ENCODE assay signal across 31 mouse cellular contexts in the genomic region with DNA sequence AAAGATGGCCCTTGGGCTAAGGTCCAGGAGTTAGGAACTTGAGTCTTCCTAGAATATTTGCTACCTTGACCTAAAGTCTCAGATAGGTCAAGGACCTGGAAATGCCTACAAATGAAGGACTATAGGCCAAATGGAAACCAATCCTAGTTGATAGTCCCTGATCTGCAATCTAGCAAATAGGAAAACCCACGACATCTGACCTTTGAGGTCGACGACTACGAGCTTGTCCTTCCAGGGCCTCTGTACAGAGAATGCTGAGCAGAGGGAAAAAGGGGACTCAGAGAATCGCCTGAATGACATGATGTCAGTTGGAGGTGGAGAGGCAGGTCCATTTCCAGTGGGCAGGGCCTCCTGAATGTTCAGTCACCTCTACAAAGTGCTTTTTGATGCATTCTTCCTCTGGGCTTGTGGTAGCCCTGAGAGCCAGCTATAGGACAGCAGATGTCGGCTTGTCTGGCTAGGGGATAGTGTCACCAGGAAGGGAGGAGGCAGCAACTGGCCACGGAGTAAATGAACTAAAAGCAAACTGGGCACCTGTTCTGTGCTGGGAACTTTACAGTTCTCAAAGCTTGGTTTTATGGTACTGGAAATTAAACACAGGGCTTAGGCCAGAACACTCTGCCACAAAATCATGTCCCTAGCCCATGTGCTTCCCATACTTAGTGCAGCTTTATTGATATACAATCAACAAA. TPM values are rescaled to one million over a fixed set of nuclear protein-coding genes. Genes with fewer than 3 reads are reported as not detected.
A peak's percentile ranks its signal among the peaks of the same experiment; 100 is the strongest.
DNase-seq lines count a peak whose midpoint lies in the region; ATAC-seq and TF ChIP-seq lines count a peak whose summit lies in the region.
"Had no signal": no experiment of that assay in that cellular context is flagged by ENCODE, and none has a peak within 500 bp of the region (broad histone marks: within the 10 kb centered on the region; RNA-seq: fewer than 3 reads in every experiment).

No protein-coding gene starts in this region.

- H3K4me2 ChIP-seq in heart, embryonic 12.5 days = peak overlapping the region; percentile 57
- H3K4me2 ChIP-seq in midbrain, embryonic 11.5 days = no peak overlapping the region
- H3K4me2 ChIP-seq in hindbrain, postnatal 0 days (ENCODE audit: low read depth, low read length) = no peak overlapping the region
- H3K4me2 ChIP-seq: embryonic facial prominence, embryonic 15.5 days; forebrain, embryonic 12.5 days; hindbrain, embryonic 15.5 days; kidney, embryonic 15.5 days; midbrain, embryonic 15.5 days had no signal

- no peaks in the 10 kb centered on the region for H3K27me3 ChIP-seq in heart, embryonic 12.5 days (replicated peaks)
- no peaks in the 10 kb centered on the region for H3K27me3 ChIP-seq in midbrain, embryonic 11.5 days (ENCODE audit: control insufficient read depth, insufficient read depth, low read length)
- no peaks in the 10 kb centered on the region for H3K27me3 ChIP-seq in midbrain, embryonic 10.5 days (ENCODE audit: low read depth, poor library complexity, severe bottlenecking)
- no peaks in the 10 kb centered on the region for H3K27me3 ChIP-seq in hindbrain, postnatal 0 days (ENCODE audit: insufficient read depth, low read length)
- H3K27me3 ChIP-seq: embryonic facial prominence, embryonic 15.5 days; forebrain, embryonic 12.5 days; hindbrain, embryonic 15.5 days; kidney, embryonic 15.5 days; midbrain, embryonic 15.5 days; Patski had no signal

- 60% methylated on average over 7 of the region's 7 CpGs for WGBS in heart, embryonic 12.5 days
- WGBS in midbrain, embryonic 11.5 days = 72% methylated on average over 7 of the region's 7 CpGs
- WGBS in midbrain, embryonic 10.5 days = 67% methylated on average over 7 of the region's 7 CpGs
- 70% methylated on average over 7 of the region's 7 CpGs for WGBS in hindbrain, postnatal 0 days

- H3K36me3 ChIP-seq in heart, embryonic 12.5 days = peaks cover 9% of the 10 kb centered on the region; the same call in 1 of the 2 replicates
- no peaks in the 10 kb centered on the region for H3K36me3 ChIP-seq in midbrain, embryonic 11.5 days (ENCODE audit: control insufficient read depth, insufficient read depth, low read length)
- H3K36me3 ChIP-seq in midbrain, embryonic 10.5 days = peaks cover 11% of the 10 kb centered on the region; the same call in 1 of the 2 replicates
- H3K36me3 ChIP-seq in hindbrain, postnatal 0 days (ENCODE audit: insufficient read depth, low read length) = no peaks in the 10 kb centered on the region
- H3K36me3 ChIP-seq: embryonic facial prominence, embryonic 15.5 days; forebrain, embryonic 12.5 days; hindbrain, embryonic 15.5 days; kidney, embryonic 15.5 days; midbrain, embryonic 15.5 days had no signal

- peaks cover 42% of the 10 kb centered on the region for H3K4me1 ChIP-seq in heart, embryonic 12.5 days (replicated peaks)
- H3K4me1 ChIP-seq in midbrain, embryonic 11.5 days (ENCODE audit: control insufficient read depth, insufficient read depth, low read length) = no peaks in the 10 kb centered on the region; the same call in 1 of the 2 replicates
- peaks cover 17% of the 10 kb centered on the region for H3K4me1 ChIP-seq in midbrain, embryonic 10.5 days
- H3K4me1 ChIP-seq in hindbrain, postnatal 0 days (ENCODE audit: insufficient read depth, low read length) = 0 out of 2 replicates have a peak, but pooled peaks cover 7% of the 10 kb centered on the region
- H3K4me1 ChIP-seq: embryonic facial prominence, embryonic 15.5 days; midbrain, embryonic 15.5 days had no signal

- H3K9ac ChIP-seq in heart, embryonic 12.5 days = no peak overlapping the region; the same call in 1 of the 2 replicates
- no peak overlapping the region for H3K9ac ChIP-seq in midbrain, embryonic 11.5 days (ENCODE audit: low read length)
- no peak overlapping the region for H3K9ac ChIP-seq in hindbrain, postnatal 0 days (replicated peaks; ENCODE audit: low read length)
- H3K9ac ChIP-seq: embryonic facial prominence, embryonic 15.5 days; forebrain, embryonic 12.5 days; forebrain, postnatal 0 days; hindbrain, embryonic 15.5 days; kidney, embryonic 15.5 days; liver, embryonic 14.5 days; midbrain, embryonic 15.5 days had no signal

- H3K27ac ChIP-seq in gastrocnemius, adult 2 months = peak overlapping the region; percentile 99
- peak overlapping the region; percentile 99 for H3K27ac ChIP-seq in heart, embryonic 12.5 days (ENCODE audit: poor library complexity, severe bottlenecking)
- no peak overlapping the region for H3K27ac ChIP-seq in midbrain, embryonic 11.5 days (ENCODE audit: low read depth, low read length)
- H3K27ac ChIP-seq in midbrain, embryonic 10.5 days (replicated peaks) = no peak overlapping the region
- H3K27ac ChIP-seq in hindbrain, postnatal 0 days = no peak overlapping the region
- H3K27ac ChIP-seq: embryonic facial prominence, embryonic 15.5 days; forebrain, embryonic 12.5 days; hindbrain, embryonic 10.5 days; hindbrain, embryonic 15.5 days; kidney, embryonic 15.5 days; liver, embryonic 14.5 days; macrophage; midbrain, embryonic 15.5 days; stomach, postnatal 0 days had no signal

- no peak for DNase-seq in gastrocnemius, adult 2 months
- no peak for DNase-seq in gastrocnemius, postnatal 36 days
- DNase-seq in heart, postnatal 4 days = no peak
- peak; percentile 79 for DNase-seq in midbrain, embryonic 11.5 days (ENCODE audit: low spot score, missing footprints)
- no peak for DNase-seq in midbrain, embryonic 10.5 days (ENCODE audit: low spot score)
- no peak for DNase-seq in hindbrain, postnatal 0 days (ENCODE audit: low spot score)
- DNase-seq: adrenal gland, postnatal 10 days; cerebellum, adult 8-10 months; cerebellum, postnatal 25 days; forebrain, postnatal 0 days; kidney, adult 18-20 months; kidney, postnatal 25 days; layer of hippocampus, postnatal 36 days; liver; lung, adult 2 months; lung, postnatal 10 days; right cerebral cortex, adult 18-20 months; thymus, adult 18-20 months; thymus, postnatal 25 days had no signal

- H3K9me3 ChIP-seq in heart, embryonic 12.5 days (replicated peaks) = no peaks in the 10 kb centered on the region
- H3K9me3 ChIP-seq in midbrain, embryonic 11.5 days (ENCODE audit: control insufficient read depth, low read length) = no peaks in the 10 kb centered on the region
- peaks cover 6% of the 10 kb centered on the region for H3K9me3 ChIP-seq in midbrain, embryonic 10.5 days (replicated peaks)
- no peaks in the 10 kb centered on the region for H3K9me3 ChIP-seq in hindbrain, postnatal 0 days (ENCODE audit: low read length)
- H3K9me3 ChIP-seq: embryonic facial prominence, embryonic 15.5 days; forebrain, embryonic 12.5 days; hindbrain, embryonic 15.5 days; midbrain, embryonic 15.5 days had no signal

- no peak for TF ChIP-seq CTCF in gastrocnemius, adult 2 months (IDR thresholded peaks at IDR 0.05)
- no peak for TF ChIP-seq CTCF in hindbrain, postnatal 0 days (IDR thresholded peaks at IDR 0.05; ENCODE audit: low read depth)

- ATAC-seq in heart, embryonic 12.5 days (ENCODE audit: insufficient number of reproducible peaks, low FRiP score) = no peak
- no peak for ATAC-seq in midbrain, embryonic 11.5 days (ENCODE audit: low FRiP score)
- ATAC-seq in hindbrain, postnatal 0 days = no peak
- ATAC-seq: forebrain, postnatal 0 days; midbrain, embryonic 15.5 days; Patski had no signal

- H3K4me3 ChIP-seq in gastrocnemius, adult 2 months = peak overlapping the region; percentile 81
- H3K4me3 ChIP-seq in heart, embryonic 12.5 days = peak overlapping the region; percentile 46; the same call in 1 of the 2 replicates
- no peak overlapping the region for H3K4me3 ChIP-seq in midbrain, embryonic 11.5 days (ENCODE audit: low read depth, low read length)
- no peak overlapping the region for H3K4me3 ChIP-seq in midbrain, embryonic 10.5 days
- no peak overlapping the region for H3K4me3 ChIP-seq in hindbrain, postnatal 0 days (ENCODE audit: low read length)
- H3K4me3 ChIP-seq: embryonic facial prominence, embryonic 10.5 days; embryonic facial prominence, embryonic 15.5 days; forebrain, embryonic 12.5 days; hindbrain, embryonic 10.5 days; hindbrain, embryonic 15.5 days; kidney, embryonic 15.5 days; midbrain, embryonic 15.5 days had no signal

- intact Hi-C loops in gastrocnemius, adult 2 months (cut with DNase I) = no loop called here
- intact Hi-C loops in gastrocnemius, postnatal 36 days (cut with DNase I) = no loop called here

RNA-seq across cellular contexts. Expression of gene Srl, which starts 18.2 kb away (rescaled TPM):
- total RNA-seq in gastrocnemius, adult 2 months (2021) = 1,000 to 10,000 TPM; 1,026 to 1,225 TPM
- 1,000 to 10,000 TPM; 1,182 to 1,390 TPM for total RNA-seq in gastrocnemius, postnatal 36 days (2021)
- polyA plus RNA-seq in heart, embryonic 12.5 days (2016; fragmentation: Nextera tagmentation; extraction: Ambion mirVana) = 228 and 230 TPM in 2 replicates
- 1,000 to 10,000 TPM; 1,069 to 1,171 TPM for total RNA-seq in heart, postnatal 4 days (2021)
- 20.0 and 20.9 TPM in 2 replicates for polyA plus RNA-seq in midbrain, embryonic 11.5 days (2014; fragmentation: Nextera tagmentation; extraction: Ambion mirVana)
- polyA plus RNA-seq in midbrain, embryonic 10.5 days (2016; fragmentation: Nextera tagmentation; extraction: Ambion mirVana) = 21.0 and 22.1 TPM in 2 replicates
- 28.3 and 50.6 TPM in 2 replicates for total RNA-seq in hindbrain, postnatal 0 days (2014; rRNA removed)
- 8.7 and 10.6 TPM in 2 replicates for polyA plus RNA-seq in hindbrain, postnatal 0 days (2015; fragmentation: Nextera tagmentation; extraction: Ambion mirVana)

RNA-seq across cellular contexts. Expression of gene Tfap4, which starts 36.2 kb away (rescaled TPM):
- 1 to 10 TPM; 3.0 to 5.1 TPM for total RNA-seq in gastrocnemius, adult 2 months (2021)
- total RNA-seq in gastrocnemius, postnatal 36 days (2021) = 1 to 10 TPM; 2.6 to 4.1 TPM
- polyA plus RNA-seq in heart, embryonic 12.5 days (2016; fragmentation: Nextera tagmentation; extraction: Ambion mirVana) = 8.1 and 8.4 TPM in 2 replicates
- 1 to 10 TPM; 3.5 to 4.7 TPM for total RNA-seq in heart, postnatal 4 days (2021)
- 18.2 and 18.9 TPM in 2 replicates for polyA plus RNA-seq in midbrain, embryonic 11.5 days (2014; fragmentation: Nextera tagmentation; extraction: Ambion mirVana)
- 28.0 and 32.6 TPM in 2 replicates for polyA plus RNA-seq in midbrain, embryonic 10.5 days (2016; fragmentation: Nextera tagmentation; extraction: Ambion mirVana)
- 7.8 and 9.3 TPM in 2 replicates for total RNA-seq in hindbrain, postnatal 0 days (2014; rRNA removed)
- 7.0 and 7.6 TPM in 2 replicates for polyA plus RNA-seq in hindbrain, postnatal 0 days (2015; fragmentation: Nextera tagmentation; extraction: Ambion mirVana)

Comparison
In these comparisons a context has a peak if more than half of its experiments do, and no peak if none do; other contexts are left out.
1. H3K27ac ChIP-seq: peak in gastrocnemius, adult 2 months (single experiment) and heart, embryonic 12.5 days (single experiment); none in midbrain, embryonic 11.5 days (single experiment), midbrain, embryonic 10.5 days (single experiment) and hindbrain, postnatal 0 days (single experiment).
2. H3K4me3 ChIP-seq: peak in gastrocnemius, adult 2 months (single experiment) and heart, embryonic 12.5 days (single experiment); none in midbrain, embryonic 11.5 days (single experiment), midbrain, embryonic 10.5 days (single experiment) and hindbrain, postnatal 0 days (single experiment).
3. RNA of gene Srl, which starts 18.2 kb away (total RNA-seq): 1,182 to 1,390 TPM in gastrocnemius, postnatal 36 days, 1,026 to 1,225 TPM in gastrocnemius, adult 2 months and 1,069 to 1,171 TPM in heart, postnatal 4 days; 28.3 to 50.6 TPM in hindbrain, postnatal 0 days; every median in the first group is over 10 times any median in the second.